Mouse (Mus musculus) neural tube, embryonic 11.5 days (tissue): Measurements from ENCODE around the gene Psmf1. TPM values are rescaled to one million over a fixed set of nuclear protein-coding genes. Genes with fewer than 3 reads are reported as not detected.

Experiments used
- ATAC-seq: fragments of 200-750 bp; cut with Nextera tagmentation; 2 replicates; pipeline ENCODE4 v1.8.0; 2017; ENCODE audit warnings: moderate number of reproducible peaks, mild to moderate bottlenecking, moderate TSS enrichment, moderate library complexity; ENCODE audit not compliant: insufficient read depth, low FRiP score, low TSS enrichment
- DNase-seq: peaks from one replicate; pipeline ENCODE4 v3.0.0-alpha.2; 2015; ENCODE audit warnings: low spot score
- H3K27ac ChIP-seq: fragments of 300-500 bp; sonication (generic); 2 replicates; pipeline ENCODE4 v1.5.1; 2014; ENCODE audit warnings: low read depth, mild to moderate bottlenecking, low read length
- H3K27me3 ChIP-seq: fragments of 300-500 bp; sonication (generic); 2 replicates; pipeline ENCODE4 v1.6.1; 2014; ENCODE audit warnings: mild to moderate bottlenecking, low read length, mixed read lengths; ENCODE audit not compliant: control insufficient read depth, insufficient read depth
- H3K36me3 ChIP-seq: fragments of 300-500 bp; sonication (generic); 2 replicates; pipeline ENCODE4 v1.6.1; 2014; ENCODE audit warnings: mild to moderate bottlenecking, low read length, moderate library complexity, mixed read lengths; ENCODE audit not compliant: control insufficient read depth, insufficient read depth
- H3K4me1 ChIP-seq: fragments of 300-500 bp; sonication (generic); 2 replicates; pipeline ENCODE4 v1.6.1; 2014; ENCODE audit warnings: low read length, mixed read lengths; ENCODE audit not compliant: control insufficient read depth, insufficient read depth
- H3K4me2 ChIP-seq: fragments of 300-500 bp; sonication (generic); 2 replicates; pipeline ENCODE4 v1.6.1; 2014; ENCODE audit warnings: low read depth, mild to moderate bottlenecking, moderate library complexity
- H3K4me3 ChIP-seq: fragments of 300-500 bp; sonication (generic); 2 replicates; pipeline ENCODE4 v1.5.1; 2014; ENCODE audit warnings: low read depth, low read length
- H3K9ac ChIP-seq: fragments of 300-500 bp; sonication (generic); 2 replicates; pipeline ENCODE4 v1.6.1; 2014; ENCODE audit warnings: mild to moderate bottlenecking, low read length
- H3K9me3 ChIP-seq: fragments of 300-500 bp; sonication (generic); 2 replicates; pipeline ENCODE4 v1.6.1; 2016; ENCODE audit warnings: low read length; ENCODE audit not compliant: control insufficient read depth
- whole genome bisulfite sequencing: fragments of 180-500 bp; shearing (Covaris S2); extraction: QIAGEN DNeasy Blood & Tissue Kit; methylation state at CpG from one replicate; pipeline ENCODE4 v1.1.7; 2014; 5-methylcytosine and 5-hydroxymethylcytosine counted together
- polyA plus RNA-seq: library from polyadenylated mRNA; unstranded; fragments of >200 nt; fragmentation: Nextera tagmentation; extraction: Ambion mirVana; gene quantifications from 2 replicates; pipeline ENCODE4 v1.2.1, GENCODE M21; 2014

Psmf1 gene
- polyA plus RNA-seq, 1 experiment from 2014 or later = 52.6 TPM

GRCm38 (mm10) chr2:151715526-151715925 is 28.5 kb downstream of the Psmf1 start:
- no peak for ATAC-seq
- H3K9ac ChIP-seq = no peak overlapping the region
- H3K4me3 ChIP-seq = no peak overlapping the region
- H3K9me3 ChIP-seq = no peaks in the 10 kb centered on the region
- WGBS = 96% methylated on average over 4 of the region's 4 CpGs
- DNase-seq = no peak
- H3K4me1 ChIP-seq = no peaks in the 10 kb centered on the region
- H3K36me3 ChIP-seq = peaks cover 4% of the 10 kb centered on the region
- no peak overlapping the region for H3K4me2 ChIP-seq
- no peak overlapping the region for H3K27ac ChIP-seq
- H3K27me3 ChIP-seq = no peaks in the 10 kb centered on the region

GRCm38 (mm10) chr2:151712647-151713046 is 31.3 kb downstream of the Psmf1 start:
- Histone ChIP-seq H3K27ac (no peak overlapping the region), H3K9ac (no peak overlapping the region), H3K4me3 (no peak overlapping the region), H3K27me3 (no peaks in the 10 kb centered on the region), H3K4me2 (no peak overlapping the region), H3K36me3 (peaks cover 2% of the 10 kb centered on the region), H3K9me3 (no peaks in the 10 kb centered on the region), H3K4me1 (no peaks in the 10 kb centered on the region)
- 40% methylated on average over 3 of the region's 3 CpGs for WGBS
- ATAC-seq (no peak), DNase-seq (peak; percentile 45)

- peak overlapping the region; percentile 99 for H3K4me2 ChIP-seq
- H3K4me1 ChIP-seq = no peaks in the 10 kb centered on the region
- peak overlapping the region; percentile 65 for H3K4me3 ChIP-seq
- peak; percentile 39 for ATAC-seq
- H3K27ac ChIP-seq = no peak overlapping the region
- H3K27me3 ChIP-seq = peaks cover 10% of the 10 kb centered on the region
- peak overlapping the region; percentile 84 for H3K9ac ChIP-seq
- no peak for DNase-seq
- WGBS = 3% methylated on average over 17 of the region's 17 CpGs
- no peaks in the 10 kb centered on the region for H3K36me3 ChIP-seq
- H3K9me3 ChIP-seq = no peaks in the 10 kb centered on the region
Observed at GRCm38 (mm10) chr2:151702851-151703190, 41.2 kb downstream of the Psmf1 start.

GRCm38 (mm10) chr2:151702146-151702850 is 41.7 kb downstream of the Psmf1 start:
- H3K9me3 ChIP-seq = no peaks in the 10 kb centered on the region
- DNase-seq (peak; percentile 78), ATAC-seq (peak; percentile 90)
- H3K27ac ChIP-seq = no peak overlapping the region
- no peaks in the 10 kb centered on the region for H3K4me1 ChIP-seq
- H3K4me3 ChIP-seq = peak overlapping the region; percentile 65
- H3K4me2 ChIP-seq = peak overlapping the region; percentile 99
- no peaks in the 10 kb centered on the region for H3K36me3 ChIP-seq
- H3K27me3 ChIP-seq = peaks cover 10% of the 10 kb centered on the region
- H3K9ac ChIP-seq = peak overlapping the region; percentile 84
- under 1% methylated on average over 65 of the region's 97 CpGs for WGBS

- no peaks in the 10 kb centered on the region for H3K36me3 ChIP-seq
- WGBS = 4% methylated on average over 25 of the region's 25 CpGs
- H3K4me3 ChIP-seq = peak within 1 kb of the TSS; percentile 65
- H3K4me2 ChIP-seq = peak within 1 kb of the TSS; percentile 99
- no peaks in the 10 kb centered on the region for H3K4me1 ChIP-seq
- no peak within 1 kb of the TSS for H3K27ac ChIP-seq
- no peak for DNase-seq
- H3K27me3 ChIP-seq = peaks cover 10% of the 10 kb centered on the region
- no peak for ATAC-seq
- H3K9me3 ChIP-seq = no peaks in the 10 kb centered on the region
- H3K9ac ChIP-seq = peak within 1 kb of the TSS; percentile 84
Observed at GRCm38 (mm10) chr2:151701231-151702145, 42.5 kb downstream of the Psmf1 start, which contains the start of gene Tmem74b. TSS of gene Tmem74b (plus strand) at chr2:151702008.

- H3K36me3 ChIP-seq = no peaks in the 10 kb centered on the region
Observed at GRCm38 (mm10) chr2:151682976-151683375, 61.0 kb downstream of the Psmf1 start.

GRCm38 (mm10) chr2:151682357-151682756 is 61.6 kb downstream of the Psmf1 start:
- no peak overlapping the region for H3K27ac ChIP-seq
- no peak overlapping the region for H3K4me3 ChIP-seq
- H3K27me3 ChIP-seq = no peaks in the 10 kb centered on the region
- peak; percentile 42 for DNase-seq
- peak; percentile 61; the same call in 1 of the 2 replicates for ATAC-seq
- H3K9ac ChIP-seq = no peak overlapping the region
- no peaks in the 10 kb centered on the region for H3K4me1 ChIP-seq
- WGBS = 66% methylated on average over 3 of the region's 3 CpGs
- H3K36me3 ChIP-seq = no peaks in the 10 kb centered on the region
- no peak overlapping the region for H3K4me2 ChIP-seq
- no peaks in the 10 kb centered on the region for H3K9me3 ChIP-seq

More at GRCm38 (mm10) chr2:151682976-151683375, 61.0 kb downstream of the Psmf1 start:
- Histone ChIP-seq H3K9me3 (no peaks in the 10 kb centered on the region), H3K9ac (no peak overlapping the region), H3K4me2 (no peak overlapping the region), H3K27me3 (no peaks in the 10 kb centered on the region), H3K4me3 (no peak overlapping the region), H3K27ac (no peak overlapping the region), H3K4me1 (no peaks in the 10 kb centered on the region)
- ATAC-seq = no peak
- DNase-seq = no peak
- WGBS = 87% methylated on average over 4 of the region's 4 CpGs

GRCm38 (mm10) chr2:151676234-151676633 is 67.8 kb downstream of the Psmf1 start:
- Histone ChIP-seq H3K9me3 (no peaks in the 10 kb centered on the region), H3K4me2 (no peak overlapping the region), H3K27ac (no peak overlapping the region), H3K36me3 (no peaks in the 10 kb centered on the region), H3K9ac (no peak overlapping the region), H3K27me3 (no peaks in the 10 kb centered on the region), H3K4me3 (no peak overlapping the region), H3K4me1 (no peaks in the 10 kb centered on the region)
- ATAC-seq (peak; percentile 21; the same call in 1 of the 2 replicates), DNase-seq (no peak)
- WGBS = 62% methylated on average over 2 of the region's 2 CpGs
